15 mouse cellular contexts compared by ENCODE assay signal in the genomic region with DNA sequence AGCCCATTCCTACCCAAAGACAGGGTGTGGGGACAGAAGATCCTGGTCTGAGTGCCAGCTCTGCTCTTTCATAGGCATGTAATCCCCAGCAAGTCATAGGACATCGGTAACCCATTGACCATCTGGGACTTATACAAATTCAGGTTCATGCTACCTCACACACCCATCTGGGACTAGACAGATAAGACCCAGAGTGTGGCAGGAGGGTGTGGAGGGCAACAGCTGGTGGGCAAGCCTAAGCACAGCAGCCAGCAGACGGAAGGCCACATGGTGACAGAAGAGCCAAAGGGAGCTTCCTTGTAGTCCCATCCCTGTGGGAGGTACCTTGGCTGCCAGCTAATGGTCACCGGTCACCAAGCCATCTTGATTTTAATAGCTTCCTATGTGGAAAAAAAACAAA.
DNase-seq lines count a peak whose midpoint lies in the region; ATAC-seq and TF ChIP-seq lines count a peak whose summit lies in the region.
"Had no signal": no experiment of that assay in that cellular context is flagged by ENCODE, and none has a peak within 500 bp of the region (broad histone marks: within the 10 kb centered on the region; RNA-seq: fewer than 3 reads in every experiment).

No protein-coding gene starts in this region.

- H3K4me3 ChIP-seq in gastrocnemius, adult 2 months: no peak overlapping the region
- no peak overlapping the region for H3K4me3 ChIP-seq in liver, embryonic 13.5 days (replicated peaks)
- no peak overlapping the region for H3K4me3 ChIP-seq in small intestine, adult 2 months (ENCODE audit: low read depth, low read length)
- H3K4me3 ChIP-seq: embryonic facial prominence, embryonic 13.5 days; forebrain, embryonic 15.5 days; heart, embryonic 10.5 days; hindbrain, embryonic 13.5 days; limb, embryonic 12.5 days had no signal

- TF ChIP-seq POLR2A in small intestine, adult 2 months (IDR thresholded peaks at IDR 0.05; ENCODE audit: low read depth, low read length): no peak

- H3K9me3 ChIP-seq in liver, embryonic 13.5 days (replicated peaks): no peaks in the 10 kb centered on the region
- H3K9me3 ChIP-seq: embryonic facial prominence, embryonic 13.5 days; forebrain, embryonic 15.5 days; heart, embryonic 10.5 days; hindbrain, embryonic 13.5 days; limb, embryonic 12.5 days had no signal

- peak overlapping the region; percentile 69; the same call in 1 of the 2 replicates for H3K27ac ChIP-seq in gastrocnemius, adult 2 months
- H3K27ac ChIP-seq in liver, embryonic 13.5 days: peak overlapping the region; percentile 93
- H3K27ac ChIP-seq in small intestine, adult 2 months (ENCODE audit: insufficient read depth, low read depth, low read length): peak overlapping the region; percentile 83
- H3K27ac ChIP-seq: embryonic facial prominence, embryonic 13.5 days; forebrain, embryonic 15.5 days; hindbrain, embryonic 13.5 days; limb, embryonic 12.5 days had no signal

- WGBS in liver, embryonic 13.5 days (ENCODE audit: insufficient replicate concordance): 30% methylated on average over 3 of the region's 3 CpGs
- WGBS in small intestine, adult 2 months: 77% methylated on average over 3 of the region's 3 CpGs

- no peaks in the 10 kb centered on the region for H3K27me3 ChIP-seq in liver, embryonic 13.5 days
- no peaks in the 10 kb centered on the region for H3K27me3 ChIP-seq in small intestine, adult 2 months (ENCODE audit: control insufficient read depth, insufficient read depth, low read length)
- H3K27me3 ChIP-seq: embryonic facial prominence, embryonic 13.5 days; forebrain, embryonic 15.5 days; hindbrain, embryonic 13.5 days; limb, embryonic 12.5 days had no signal

- TF ChIP-seq CTCF in gastrocnemius, adult 2 months (IDR thresholded peaks at IDR 0.05): no peak
- TF ChIP-seq CTCF in small intestine, adult 2 months (IDR thresholded peaks at IDR 0.05; ENCODE audit: extremely low read depth, insufficient read length, insufficient replicate concordance, low read depth, low read length): no peak

- ATAC-seq in liver, embryonic 13.5 days (ENCODE audit: low read depth): peak; percentile 96
- ATAC-seq: forebrain, embryonic 15.5 days had no signal

- intact Hi-C loops in gastrocnemius, adult 2 months (cut with DNase I): no loop called here

- H3K36me3 ChIP-seq in liver, embryonic 13.5 days: no peaks in the 10 kb centered on the region
- peaks cover 3% of the 10 kb centered on the region; the same call in 1 of the 2 replicates for H3K36me3 ChIP-seq in small intestine, adult 2 months (ENCODE audit: control insufficient read depth, insufficient read depth, low read length)
- H3K36me3 ChIP-seq: forebrain, embryonic 15.5 days; hindbrain, embryonic 13.5 days had no signal

- peak overlapping the region; percentile 67 for H3K9ac ChIP-seq in liver, embryonic 13.5 days
- H3K9ac ChIP-seq: embryonic facial prominence, embryonic 13.5 days; forebrain, embryonic 15.5 days; hindbrain, embryonic 13.5 days; limb, embryonic 12.5 days had no signal

- peaks cover 77% of the 10 kb centered on the region for H3K4me1 ChIP-seq in liver, embryonic 13.5 days (replicated peaks)
- peaks cover 49% of the 10 kb centered on the region for H3K4me1 ChIP-seq in small intestine, adult 2 months (ENCODE audit: control insufficient read depth, insufficient read depth, insufficient read length, low read length)
- H3K4me1 ChIP-seq: forebrain, embryonic 15.5 days had no signal

- peak overlapping the region; percentile 45 for H3K4me2 ChIP-seq in liver, embryonic 13.5 days
- H3K4me2 ChIP-seq: embryonic facial prominence, embryonic 13.5 days; forebrain, embryonic 15.5 days; hindbrain, embryonic 13.5 days; limb, embryonic 12.5 days had no signal

- DNase-seq in gastrocnemius, adult 2 months: no peak
- no peak for DNase-seq in gastrocnemius, adult 8-10 months (ENCODE audit: low spot score in 2 of 2)
- peak; percentile 84 for DNase-seq in c-Kit-positive CD71-positive TER-119-positive erythroid progenitor cells, embryonic 14.5 days (ENCODE audit: low spot score)
- peak; percentile 81 for DNase-seq in liver, embryonic 13.5 days
- DNase-seq in Muller cell, postnatal 12 days (ENCODE audit: inconsistent ontology term): no peak
- no peak for DNase-seq in thymus, postnatal 4 days
- no peak for DNase-seq in kidney, adult 11 months
- DNase-seq: cerebellum, postnatal 25 days; gastrocnemius, postnatal 14 days had no signal

Comparison
In these comparisons a context has a peak if more than half of its experiments do, and no peak if none do; other contexts are left out.
1. DNase-seq: peak in c-Kit-positive CD71-positive TER-119-positive erythroid progenitor cells, embryonic 14.5 days (single experiment) and liver, embryonic 13.5 days (single experiment); none in gastrocnemius, adult 2 months (single experiment), gastrocnemius, adult 8-10 months (0 of 2), Muller cell, postnatal 12 days (single experiment), thymus, postnatal 4 days (single experiment) and kidney, adult 11 months (single experiment).
2. Peak in every context shown above with its lines, with median percentiles within 50 percentile points of each other: H3K27ac ChIP-seq.